Mouse (Mus musculus) liver, embryonic 13.5 days (tissue): ENCODE measurements around the gene Zfp933. TPM values are rescaled to one million over a fixed set of nuclear protein-coding genes. Genes with fewer than 3 reads are reported as not detected.
"Not testable (repeated sequence)": the region's sequence is repeated elsewhere in the genome, so short reads cannot be mapped to it uniquely, and the experiment has no call there.

Experiments used
- ATAC-seq: fragments of 200-750 bp; cut with Nextera tagmentation; 2 replicates; pipeline ENCODE4 v1.8.0; 2017; ENCODE audit warnings: low read depth, mild to moderate bottlenecking, moderate number of reproducible peaks, moderate library complexity
- DNase-seq: peaks from one replicate; pipeline ENCODE4 v3.0.0; 2022
- H3K27ac ChIP-seq: fragments of 300-500 bp; sonication (generic); 2 replicates; pipeline ENCODE4 v1.5.1; 2015; ENCODE audit warnings: moderate library complexity, mild to moderate bottlenecking, inconsistent platforms
- H3K27me3 ChIP-seq: fragments of 300-500 bp; sonication (generic); 2 replicates; pipeline ENCODE4 v1.6.1; 2015; ENCODE audit warnings: mild to moderate bottlenecking, inconsistent platforms
- H3K36me3 ChIP-seq: fragments of 300-500 bp; sonication (generic); 2 replicates; pipeline ENCODE4 v1.6.1; 2015; ENCODE audit warnings: mild to moderate bottlenecking, inconsistent platforms
- H3K4me1 ChIP-seq: fragments of 300-500 bp; sonication (generic); replicated peaks from 2 replicates; pipeline ENCODE4 v1.6.1; 2015; ENCODE audit warnings: inconsistent platforms
- H3K4me2 ChIP-seq: fragments of 300-500 bp; sonication (generic); 2 replicates; pipeline ENCODE4 v1.6.1; 2015; ENCODE audit warnings: inconsistent platforms, mild to moderate bottlenecking, moderate library complexity
- H3K4me3 ChIP-seq: fragments of 300-500 bp; sonication (generic); replicated peaks from 2 replicates; pipeline ENCODE4 v1.5.1; 2015; ENCODE audit warnings: mild to moderate bottlenecking, inconsistent platforms
- H3K9ac ChIP-seq: fragments of 300-500 bp; sonication (generic); 2 replicates; pipeline ENCODE4 v1.6.1; 2015; ENCODE audit warnings: mild to moderate bottlenecking, inconsistent platforms
- H3K9me3 ChIP-seq: fragments of 300-500 bp; sonication (generic); replicated peaks from 2 replicates; pipeline ENCODE4 v1.6.1; 2016; ENCODE audit warnings: inconsistent platforms
- WGBS: fragments of 180-500 bp; shearing (Covaris S2); methylation state at CpG from one replicate; pipeline ENCODE4 v1.1.7; 2015; ENCODE audit not compliant: insufficient replicate concordance; 5-methylcytosine and 5-hydroxymethylcytosine counted together
- polyA plus RNA-seq: library from polyadenylated mRNA; unstranded; fragments of >200 nt; fragmentation: Nextera tagmentation; extraction: Ambion mirVana; gene quantifications from 2 replicates; pipeline ENCODE4 v1.2.1, GENCODE M21; 2015

The Zfp933 gene
- polyA plus RNA-seq, 1 experiment from 2014 or later = 1.3 TPM

DNA sequence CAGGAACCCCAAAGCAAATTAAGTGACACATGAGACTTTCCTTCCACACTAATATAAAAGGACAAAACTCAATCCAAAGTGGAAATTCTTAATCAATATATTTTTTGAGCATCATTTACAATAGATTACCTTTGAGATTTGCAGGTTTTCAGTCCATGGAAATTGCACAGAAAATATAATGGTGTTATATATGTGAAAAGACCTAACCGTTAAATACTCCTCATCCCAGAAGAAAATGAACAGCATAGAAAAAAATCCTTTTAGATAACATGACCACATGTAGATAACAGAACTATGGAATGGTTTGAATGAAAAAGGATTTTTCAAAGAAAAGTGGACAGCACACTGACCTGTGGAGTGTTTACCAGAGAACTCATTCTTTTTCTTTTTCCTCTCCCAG, 52.9 kb downstream of the Zfp933 start:
- not testable (repeated sequence) for ATAC-seq, H3K9me3 ChIP-seq, H3K27me3 ChIP-seq, H3K27ac ChIP-seq, H3K4me1 ChIP-seq, DNase-seq, H3K4me2 ChIP-seq, H3K4me3 ChIP-seq, H3K9ac ChIP-seq
- peaks cover 24% of the 10 kb centered on the region for H3K36me3 ChIP-seq
- 81% methylated on average over 1 of the region's 1 CpGs for WGBS

DNA sequence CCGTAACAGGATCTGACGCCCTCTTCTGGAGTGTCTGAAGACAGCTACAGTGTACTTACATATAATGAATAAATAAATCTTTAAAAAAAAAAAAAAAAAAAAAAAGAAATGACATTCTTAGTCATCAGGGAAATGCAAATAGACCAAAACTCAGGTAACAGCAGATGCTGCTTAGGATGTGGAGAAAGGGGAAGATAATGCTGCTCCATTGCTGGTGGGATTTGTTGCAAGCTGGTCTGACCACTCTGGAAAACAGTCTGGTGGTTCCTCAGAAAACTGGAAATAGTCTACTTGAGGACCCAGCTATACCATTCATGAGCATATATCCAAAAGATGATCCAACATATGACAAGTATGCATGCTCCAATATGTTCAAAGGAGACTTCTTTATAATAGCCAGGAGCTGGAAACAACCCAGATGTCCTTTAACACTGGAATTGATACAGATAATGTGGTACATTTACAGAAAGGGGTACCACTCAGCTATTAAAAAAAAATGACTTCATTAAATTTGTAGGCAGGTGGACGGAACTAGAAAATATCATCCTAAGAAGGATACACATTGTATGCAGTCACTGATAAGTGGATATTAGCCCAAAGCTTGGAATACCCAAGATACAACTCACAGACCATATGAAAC, 54.0 kb downstream of the Zfp933 start:
- H3K4me2 ChIP-seq, H3K9me3 ChIP-seq, H3K9ac ChIP-seq, H3K27ac ChIP-seq, DNase-seq, H3K27me3 ChIP-seq, H3K4me3 ChIP-seq, H3K4me1 ChIP-seq, ATAC-seq: not testable (repeated sequence)
- peaks cover 24% of the 10 kb centered on the region for H3K36me3 ChIP-seq
- WGBS = 61% methylated on average over 3 of the region's 3 CpGs

DNA sequence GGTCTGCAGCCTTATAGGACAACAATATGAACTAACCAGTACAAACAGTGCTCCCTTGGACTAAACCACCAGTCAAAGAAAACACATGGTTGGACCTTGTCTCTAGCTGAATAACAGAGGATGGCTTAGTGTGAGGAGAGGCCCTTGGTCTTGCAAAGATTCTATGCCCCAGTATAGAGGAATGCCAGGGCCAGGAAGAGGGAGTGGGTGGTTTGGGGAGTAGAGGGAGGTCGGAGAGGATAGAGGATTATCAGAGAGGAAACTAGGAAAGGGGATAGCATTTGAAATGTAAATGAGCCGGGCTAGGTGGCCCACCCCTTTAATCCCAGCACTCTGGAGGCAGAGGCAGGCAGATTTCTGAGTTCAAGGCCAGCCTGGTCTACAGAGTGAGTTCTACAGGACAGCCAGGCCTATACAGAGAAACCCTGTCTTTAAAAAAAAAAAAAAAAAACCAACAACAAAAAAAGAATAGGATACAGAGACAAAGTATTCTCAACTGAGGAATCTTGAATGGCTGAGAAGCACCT, 54.7 kb downstream of the Zfp933 start:
- not testable (repeated sequence) for H3K9me3 ChIP-seq, H3K27me3 ChIP-seq, H3K9ac ChIP-seq, H3K4me3 ChIP-seq, H3K27ac ChIP-seq, H3K4me1 ChIP-seq, DNase-seq, ATAC-seq, H3K4me2 ChIP-seq
- WGBS = 51% methylated on average over 2 of the region's 2 CpGs
- peaks cover 28% of the 10 kb centered on the region for H3K36me3 ChIP-seq

DNA sequence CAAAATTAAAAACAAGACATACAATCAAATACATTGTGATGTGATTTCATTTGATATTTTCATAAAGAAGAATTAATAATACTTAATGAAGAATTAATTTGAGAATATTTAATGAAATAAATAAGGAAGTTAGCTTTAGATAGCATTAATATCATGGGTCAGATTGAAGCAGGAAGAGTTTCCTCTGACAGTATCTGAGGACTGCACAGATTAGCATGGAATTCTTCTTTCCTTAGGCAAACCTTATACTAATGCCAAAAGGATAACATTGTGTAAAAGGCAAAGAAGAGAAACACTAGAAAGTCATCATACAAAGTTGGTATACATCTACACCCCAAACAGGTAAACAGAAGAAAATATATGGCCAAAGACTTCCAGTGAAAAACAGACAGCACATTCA, 56.4 kb downstream of the Zfp933 start:
- not testable (repeated sequence) for H3K4me1 ChIP-seq, H3K4me3 ChIP-seq, H3K27ac ChIP-seq, H3K4me2 ChIP-seq, ATAC-seq, H3K27me3 ChIP-seq, H3K9me3 ChIP-seq, H3K9ac ChIP-seq, DNase-seq
- H3K36me3 ChIP-seq = peaks cover 32% of the 10 kb centered on the region

Other genes starting within 250 kb of the Zfp933 start
- gene Zfp979, start 205.9 kb downstream of the Zfp933 start, polyA plus RNA-seq = 4.6 and 6.1 TPM in 2 replicates
- not detected in 2 replicates for gene Zfp534, start 145.8 kb downstream of the Zfp933 start, polyA plus RNA-seq
- 6.4 and 8.4 TPM in 2 replicates for gene Zfp984, start 38.6 kb downstream of the Zfp933 start, polyA plus RNA-seq
- gene Miip, start 20.4 kb upstream of the Zfp933 start, polyA plus RNA-seq = 25.7 and 29.1 TPM in 2 replicates
- 2.5 and 3.5 TPM in 2 replicates for gene Fv1, start 20.6 kb upstream of the Zfp933 start, polyA plus RNA-seq
- 17.7 and 21.0 TPM in 2 replicates for gene Mfn2, start 56.3 kb upstream of the Zfp933 start, polyA plus RNA-seq
- gene Plod1, start 88.4 kb upstream of the Zfp933 start, polyA plus RNA-seq = 24.9 and 28.3 TPM in 2 replicates
- 6.8 and 7.1 TPM in 2 replicates for gene 2510039O18Rik, start 92.5 kb upstream of the Zfp933 start, polyA plus RNA-seq
- 0.38 TPM in 1 of 2 replicates, not detected in the other for gene Nppb, start 137.4 kb upstream of the Zfp933 start, polyA plus RNA-seq
- 0.48 and 5.6 TPM in 2 replicates for gene Nppa, start 152.4 kb upstream of the Zfp933 start, polyA plus RNA-seq
- 1.5 and 1.7 TPM in 2 replicates for gene Clcn6, start 190.5 kb upstream of the Zfp933 start, polyA plus RNA-seq
- 8.9 and 10.7 TPM in 2 replicates for gene Mthfr, start 190.7 kb upstream of the Zfp933 start, polyA plus RNA-seq
- 11.2 and 11.7 TPM in 2 replicates for gene Agtrap, start 239.7 kb upstream of the Zfp933 start, polyA plus RNA-seq